Mouse (Mus musculus) E14TG2a.4 (cell line): ENCODE measurements around the gene Macrod2.

Experiments
- H3K27me3 ChIP-seq: 2 replicates; pipeline ENCODE4 v1.6.1; 2014; ENCODE audit warnings: low read length, control low read depth; ENCODE audit not compliant: insufficient read depth
- H3K36me3 ChIP-seq: 2 replicates; pipeline ENCODE4 v1.6.1; 2014; ENCODE audit warnings: low read length, control low read depth; ENCODE audit not compliant: insufficient read depth
- H3K4me1 ChIP-seq: replicated peaks from 2 replicates; pipeline ENCODE4 v1.6.1; 2014; ENCODE audit warnings: low read depth, low read length, control low read depth
- H3K4me3 ChIP-seq: replicated peaks from 2 replicates; pipeline ENCODE4 v1.5.1; 2014; ENCODE audit warnings: mild to moderate bottlenecking, low read length
- H3K9me3 ChIP-seq: 2 replicates; pipeline ENCODE4 v1.6.1; 2014; ENCODE audit warnings: low read length, control low read depth
- CTCF ChIP-seq: conservative IDR thresholded peaks from 2 replicates; pipeline ENCODE4 v1.5.1; 2014; ENCODE audit warnings: low read length
- NANOG ChIP-seq: IDR thresholded peaks from 2 replicates; pipeline ENCODE4 v1.6.1; 2014; ENCODE audit warnings: borderline replicate concordance, low read length, mixed read lengths
- POU5F1 ChIP-seq: IDR thresholded peaks from 2 replicates; pipeline ENCODE4 v1.6.1; 2014; ENCODE audit warnings: low read length, borderline replicate concordance

Macrod2 gene

DNA sequence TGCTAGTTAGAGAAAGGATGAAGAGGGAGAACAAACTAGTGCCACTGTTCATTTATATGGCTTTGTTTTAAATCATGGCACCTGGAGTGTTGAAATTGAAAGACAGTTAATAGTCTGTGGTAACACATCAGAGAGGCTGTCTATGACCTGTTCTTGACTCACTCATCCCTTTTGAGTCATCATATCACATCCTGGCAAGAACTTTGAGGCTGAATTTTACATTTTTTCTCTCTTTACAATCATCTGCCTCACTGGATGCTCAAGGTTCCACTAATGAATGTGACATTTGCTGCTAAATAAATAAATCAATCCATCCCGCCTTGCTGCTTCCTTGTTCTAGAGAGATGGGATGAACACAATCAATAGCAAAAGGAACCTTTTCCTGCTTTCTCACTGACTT is 1068.8 kb downstream of the Macrod2 start:
- TF ChIP-seq POU5F1 = no peak
- no peak for TF ChIP-seq NANOG
- TF ChIP-seq CTCF = no peak
- Histone ChIP-seq H3K4me1 (no peaks in the 10 kb centered on the region), H3K27me3 (no peaks in the 10 kb centered on the region), H3K36me3 (no peaks in the 10 kb centered on the region), H3K4me3 (no peak overlapping the region), H3K9me3 (0 out of 2 replicates have a peak, but pooled peaks cover 3% of the 10 kb centered on the region)

DNA sequence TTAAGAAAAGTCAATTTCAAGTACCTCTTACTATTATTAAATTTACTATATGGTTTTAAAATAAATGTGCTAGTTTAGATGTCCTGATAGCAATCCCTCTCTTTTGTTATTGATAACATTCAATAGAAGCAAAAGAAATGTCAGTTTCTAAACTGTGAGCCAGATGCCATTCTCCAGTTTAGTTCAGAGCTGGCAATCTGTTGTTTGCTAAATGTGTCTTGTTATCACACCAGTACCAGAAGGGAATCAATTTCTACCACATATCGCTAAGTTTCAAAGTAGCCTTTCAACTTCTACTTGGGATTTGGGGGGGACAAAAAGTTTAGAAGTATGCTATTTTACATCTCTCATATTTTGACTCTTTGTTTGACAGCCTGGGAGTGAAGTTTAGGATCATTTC is 1077.7 kb downstream of the Macrod2 start:
- no peak overlapping the region for H3K4me3 ChIP-seq
- H3K9me3 ChIP-seq = no peaks in the 10 kb centered on the region
- H3K36me3 ChIP-seq = no peaks in the 10 kb centered on the region
- H3K27me3 ChIP-seq = no peaks in the 10 kb centered on the region
- no peaks in the 10 kb centered on the region for H3K4me1 ChIP-seq
- TF ChIP-seq POU5F1 (no peak), NANOG (no peak), CTCF (no peak)

DNA sequence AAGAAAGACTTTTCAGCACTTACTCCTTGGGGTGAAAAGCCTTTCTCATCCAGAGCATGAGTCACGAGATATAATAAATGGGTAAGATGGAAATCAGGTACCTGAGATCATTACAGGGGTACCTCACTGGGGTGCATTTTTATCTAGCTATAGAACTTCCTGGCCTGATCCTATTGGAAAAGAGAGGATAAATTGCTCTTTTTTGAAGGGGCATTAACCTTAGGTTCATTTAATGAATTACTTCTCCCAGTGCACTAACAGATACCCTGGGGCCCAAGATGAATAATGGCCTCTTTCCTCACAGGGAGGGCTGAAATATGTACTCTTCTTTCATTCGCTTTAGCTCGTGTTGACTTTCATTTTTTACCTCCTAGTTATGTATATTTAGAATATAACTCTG is 1082.5 kb downstream of the Macrod2 start:
- Histone ChIP-seq H3K27me3 (no peaks in the 10 kb centered on the region), H3K36me3 (no peaks in the 10 kb centered on the region), H3K4me3 (no peak overlapping the region), H3K4me1 (no peaks in the 10 kb centered on the region), H3K9me3 (no peaks in the 10 kb centered on the region)
- TF ChIP-seq POU5F1 (no peak), CTCF (no peak), NANOG (no peak)

DNA sequence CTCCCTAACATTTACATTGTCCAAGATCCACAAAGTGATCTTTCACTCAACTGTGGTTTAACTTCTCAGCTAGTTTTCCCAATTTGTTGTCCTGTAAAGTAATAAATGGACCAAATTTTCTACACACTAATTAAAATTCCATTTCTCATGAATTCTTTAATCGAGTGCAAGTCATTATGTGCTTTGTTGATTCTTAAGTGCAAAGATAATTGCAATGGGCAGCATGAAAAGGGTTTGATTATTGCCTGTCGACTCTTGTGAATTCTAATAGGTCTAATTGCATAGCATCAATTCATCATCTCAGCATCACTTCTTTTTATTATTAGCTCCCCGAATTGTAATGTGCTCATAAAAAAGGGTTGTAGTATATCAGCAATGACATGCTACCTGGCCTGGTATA is 1095.4 kb downstream of the Macrod2 start:
- Histone ChIP-seq H3K9me3 (no peaks in the 10 kb centered on the region), H3K36me3 (no peaks in the 10 kb centered on the region), H3K27me3 (no peaks in the 10 kb centered on the region), H3K4me1 (no peaks in the 10 kb centered on the region), H3K4me3 (no peak overlapping the region)
- no peak for TF ChIP-seq NANOG
- TF ChIP-seq CTCF = no peak
- no peak for TF ChIP-seq POU5F1

DNA sequence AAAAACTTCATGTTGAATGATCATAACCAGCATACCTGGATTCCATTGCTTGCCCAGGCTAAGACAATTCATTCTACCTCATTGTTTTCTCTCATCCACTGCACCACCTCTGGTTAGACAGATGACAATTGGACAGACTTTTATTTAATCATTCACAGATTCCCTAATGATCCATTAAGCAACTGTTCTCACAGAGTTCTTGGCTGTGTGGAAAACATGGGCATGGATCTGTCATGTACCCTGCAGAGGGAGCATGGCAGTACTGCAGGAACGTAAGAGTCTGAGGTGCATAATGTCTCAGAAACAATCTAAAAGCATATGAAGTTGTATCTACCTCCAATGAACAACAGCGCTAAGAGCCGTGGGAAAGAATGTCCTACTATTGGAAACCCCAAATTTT is 1110.3 kb downstream of the Macrod2 start:
- no peaks in the 10 kb centered on the region for H3K9me3 ChIP-seq
- no peaks in the 10 kb centered on the region for H3K27me3 ChIP-seq
- H3K4me1 ChIP-seq = no peaks in the 10 kb centered on the region
- no peak overlapping the region for H3K4me3 ChIP-seq
- TF ChIP-seq NANOG (no peak), POU5F1 (no peak), CTCF (no peak)
- H3K36me3 ChIP-seq = no peaks in the 10 kb centered on the region

DNA sequence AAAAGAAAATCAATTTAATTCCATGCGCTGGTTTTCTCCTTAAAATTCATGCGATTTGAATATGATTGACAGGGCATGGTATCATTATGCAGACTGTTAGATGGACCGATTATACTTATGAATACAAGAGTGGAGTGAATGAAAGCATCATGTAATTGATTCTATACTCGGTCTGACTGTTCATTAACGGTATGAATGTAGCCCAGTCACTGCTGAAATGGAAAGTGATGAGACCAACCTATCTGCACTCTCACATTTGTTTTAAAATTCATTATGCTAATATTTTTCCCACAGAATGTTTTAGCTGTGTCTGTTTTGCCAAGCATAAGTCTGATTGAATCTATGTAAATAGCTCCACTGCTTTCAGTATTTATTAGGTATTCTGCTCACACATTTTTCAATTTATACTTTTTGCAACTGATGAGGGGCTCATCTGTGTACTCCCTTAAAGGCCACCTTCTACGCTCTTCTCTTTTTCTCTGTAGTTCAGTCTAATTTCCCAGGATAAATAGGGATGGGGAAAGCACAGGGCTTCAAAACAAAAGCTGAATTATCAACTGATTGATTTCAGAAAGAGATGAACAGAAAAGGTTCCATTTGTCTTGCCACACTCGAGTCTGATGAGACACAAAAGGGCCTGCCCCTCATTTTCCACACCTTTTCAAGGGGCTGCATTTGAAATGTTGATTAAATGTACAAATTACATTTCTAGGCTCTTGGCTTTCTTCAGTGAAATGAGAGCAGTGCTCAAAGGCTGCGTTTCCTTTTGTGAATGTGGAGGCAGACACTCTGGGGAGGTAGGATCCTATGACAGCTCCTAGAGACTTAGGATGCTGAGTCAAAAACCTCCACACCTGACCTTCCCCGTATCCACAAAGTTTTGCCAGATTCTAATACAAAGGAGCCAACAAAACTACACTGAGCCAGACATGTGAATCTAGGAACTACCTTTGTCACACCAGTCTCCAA is 1113.1 kb downstream of the Macrod2 start:
- Histone ChIP-seq H3K27me3 (no peaks in the 10 kb centered on the region), H3K36me3 (no peaks in the 10 kb centered on the region), H3K9me3 (no peaks in the 10 kb centered on the region), H3K4me1 (no peaks in the 10 kb centered on the region), H3K4me3 (no peak overlapping the region)
- TF ChIP-seq POU5F1 = no peak
- no peak for TF ChIP-seq NANOG
- TF ChIP-seq CTCF = no peak

DNA sequence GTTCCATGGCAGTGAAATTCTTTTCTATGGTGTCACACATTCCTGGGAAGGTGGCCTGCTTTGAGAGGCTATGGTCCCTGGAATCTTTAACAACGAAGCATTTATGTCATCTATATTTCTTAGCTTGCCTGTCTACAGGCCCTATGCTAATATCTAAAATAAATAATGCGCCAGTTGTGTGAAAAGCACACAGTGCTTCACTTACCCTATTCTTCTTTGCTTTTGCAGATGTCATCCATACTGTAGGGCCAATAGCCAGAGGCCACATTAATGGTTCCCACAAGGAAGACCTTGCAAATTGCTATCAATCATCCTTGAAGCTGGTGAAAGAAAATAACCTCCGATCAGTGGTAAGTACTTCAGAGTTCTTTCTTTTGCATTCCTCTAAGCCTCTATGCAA is 1119.9 kb downstream of the Macrod2 start:
- Histone ChIP-seq H3K4me3 (no peak overlapping the region), H3K36me3 (no peaks in the 10 kb centered on the region), H3K9me3 (no peaks in the 10 kb centered on the region), H3K4me1 (no peaks in the 10 kb centered on the region), H3K27me3 (no peaks in the 10 kb centered on the region)
- no peak for TF ChIP-seq NANOG
- TF ChIP-seq POU5F1 = no peak
- no peak for TF ChIP-seq CTCF

DNA sequence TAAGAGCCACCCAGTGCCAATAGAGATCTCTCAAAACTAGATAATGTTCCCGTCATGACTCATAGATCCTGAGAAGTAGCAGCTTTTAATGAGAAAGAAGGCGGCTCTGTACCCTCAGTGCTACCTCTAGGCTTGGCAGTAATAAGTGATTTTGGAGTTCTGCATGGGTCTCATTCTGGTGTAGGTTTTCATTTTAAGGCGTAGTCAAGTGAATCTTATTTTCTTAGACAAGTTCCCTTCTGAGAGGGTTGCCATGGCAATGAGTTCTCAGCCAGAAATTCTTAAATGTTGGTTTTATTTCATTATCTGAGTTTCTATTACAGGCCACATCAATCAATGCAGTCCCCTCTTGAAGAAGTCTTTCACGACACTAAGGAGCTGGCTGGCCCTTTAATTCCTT is 1127.0 kb downstream of the Macrod2 start:
- Histone ChIP-seq H3K9me3 (no peaks in the 10 kb centered on the region), H3K27me3 (no peaks in the 10 kb centered on the region), H3K4me3 (no peak overlapping the region), H3K36me3 (no peaks in the 10 kb centered on the region), H3K4me1 (no peaks in the 10 kb centered on the region)
- no peak for TF ChIP-seq CTCF
